Mouse (Mus musculus): ENCODE data around the gene Hexim1. TPM values are rescaled to one million over a fixed set of nuclear protein-coding genes. Genes with fewer than 3 reads are reported as not detected.

Gene Hexim1
- polyA plus RNA-seq, 1 experiment = 42.1 TPM

GRCm38 (mm10) chr11:103093862-103094833 lies 21.9 kb upstream of the Hexim1 start:
- TF ChIP-seq GATA1 (IDR thresholded peaks at IDR 0.05; ENCODE audit: low read length) = no peak

GRCm38 (mm10) chr11:103095107-103095670 lies 20.8 kb upstream of the Hexim1 start:
- no peak for TF ChIP-seq GATA1 (IDR thresholded peaks at IDR 0.05; ENCODE audit: low read length)

GRCm38 (mm10) chr11:103095801-103096200 lies 20.2 kb upstream of the Hexim1 start:
- no peak for TF ChIP-seq GATA1 (IDR thresholded peaks at IDR 0.05; ENCODE audit: low read length)

GRCm38 (mm10) chr11:103096979-103097894 lies 18.8 kb upstream of the Hexim1 start:
- no peak for TF ChIP-seq GATA1 (IDR thresholded peaks at IDR 0.05; ENCODE audit: low read length)

GRCm38 (mm10) chr11:103098531-103099190 lies 17.4 kb upstream of the Hexim1 start:
- no peak for TF ChIP-seq GATA1 (IDR thresholded peaks at IDR 0.05; ENCODE audit: low read length)

GRCm38 (mm10) chr11:103099352-103099940 lies 16.6 kb upstream of the Hexim1 start:
- no peak for TF ChIP-seq GATA1 (IDR thresholded peaks at IDR 0.05; ENCODE audit: low read length)

GRCm38 (mm10) chr11:103100361-103100760 lies 15.7 kb upstream of the Hexim1 start:
- no peak for TF ChIP-seq GATA1 (IDR thresholded peaks at IDR 0.05; ENCODE audit: low read length)

GRCm38 (mm10) chr11:103101481-103101865 lies 14.6 kb upstream of the Hexim1 start, which contains the start of the genes Plcd3 and Acbd4:
Gene Plcd3 (minus strand): TSS chr11:103101658.
Gene Acbd4 (plus strand): TSS chr11:103101682.
- TF ChIP-seq GATA1 (IDR thresholded peaks at IDR 0.05; ENCODE audit: low read length) = no peak

GRCm38 (mm10) chr11:103101866-103102501 lies 14.0 kb upstream of the Hexim1 start:
- no peak for TF ChIP-seq GATA1 (IDR thresholded peaks at IDR 0.05; ENCODE audit: low read length)

- no peak for TF ChIP-seq GATA1 (IDR thresholded peaks at IDR 0.05; ENCODE audit: low read length)
Observed at GRCm38 (mm10) chr11:103102725-103103349, 13.2 kb upstream of the Hexim1 start.

GRCm38 (mm10) chr11:103103621-103104020 lies 12.4 kb upstream of the Hexim1 start:
- TF ChIP-seq GATA1 (IDR thresholded peaks at IDR 0.05; ENCODE audit: low read length) = no peak

GRCm38 (mm10) chr11:103104469-103104868 lies 11.6 kb upstream of the Hexim1 start:
- TF ChIP-seq GATA1 (IDR thresholded peaks at IDR 0.05; ENCODE audit: low read length) = no peak

GRCm38 (mm10) chr11:103105180-103105725 lies 10.8 kb upstream of the Hexim1 start:
- no peak for TF ChIP-seq GATA1 (IDR thresholded peaks at IDR 0.05; ENCODE audit: low read length)
